Mouse (Mus musculus): ENCODE results near the gene Nme6. TPM values are rescaled to one million over a fixed set of nuclear protein-coding genes. Genes with fewer than 3 reads are reported as not detected.

Nme6 gene
- 10.6 to 15.2 TPM (median 14.1 TPM) in 4 replicates for total RNA-seq (2023; ENCODE audit: inconsistent age)

DNA sequence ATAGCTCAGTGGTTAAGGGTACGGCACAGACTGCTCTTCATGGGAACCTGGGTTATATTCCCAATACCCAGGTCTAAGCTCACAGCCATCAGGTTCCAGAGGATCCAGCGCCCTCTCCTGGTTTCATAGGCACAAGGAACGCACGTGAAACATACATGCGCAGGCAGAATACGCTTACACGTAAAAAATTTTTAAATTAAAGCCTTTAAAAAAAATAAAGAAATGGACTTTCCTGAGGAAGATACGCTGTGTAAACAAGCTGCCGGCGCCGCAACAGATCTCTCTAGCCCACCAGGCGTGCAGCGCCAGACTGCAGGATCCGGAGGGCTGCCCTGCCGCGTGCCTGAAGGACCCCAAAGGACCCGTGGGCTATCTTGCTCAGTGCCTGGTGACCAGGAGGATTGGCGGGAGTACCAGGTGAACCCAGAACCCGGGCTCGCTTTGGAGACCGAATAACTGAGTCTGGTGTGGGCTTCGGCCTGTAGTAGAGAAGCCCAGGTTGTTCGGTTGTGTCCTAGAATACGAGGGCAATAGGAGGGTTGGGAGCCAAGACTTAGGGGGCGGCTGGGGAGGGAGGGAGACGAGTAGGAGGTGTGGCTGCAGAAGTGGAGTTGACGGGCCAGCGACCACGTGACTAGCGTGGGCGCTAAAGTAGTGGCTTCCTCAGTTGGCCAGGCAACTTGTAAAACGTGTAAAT lies at the start of gene Nme6:
Nme6 (plus strand) TSS at position 359 of the 697 bp plus-strand sequence.

DNA sequence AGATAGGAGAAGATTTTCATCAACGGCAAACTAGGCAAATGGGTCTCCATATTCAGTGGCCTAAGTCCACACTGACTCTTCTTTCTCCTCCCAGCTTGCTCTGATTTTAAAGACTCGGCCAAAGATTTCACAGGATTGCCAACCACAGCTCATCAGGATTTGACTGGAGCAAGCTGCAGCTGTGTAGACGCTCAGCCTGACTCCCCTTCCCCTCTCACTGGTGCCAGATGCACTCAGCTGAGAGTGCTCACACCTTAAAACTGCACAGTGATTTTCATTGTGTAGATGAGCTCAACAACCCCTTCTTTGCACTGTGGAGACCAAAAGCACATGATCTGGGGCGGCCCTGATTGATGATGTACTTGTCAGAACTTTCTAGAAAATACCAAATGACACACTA lies 42.0 kb upstream of the Nme6 start, which contains the start of gene Fbxw27:
Fbxw27 (minus strand) TSS at position 101 of the 400 bp plus-strand sequence.

DNA sequence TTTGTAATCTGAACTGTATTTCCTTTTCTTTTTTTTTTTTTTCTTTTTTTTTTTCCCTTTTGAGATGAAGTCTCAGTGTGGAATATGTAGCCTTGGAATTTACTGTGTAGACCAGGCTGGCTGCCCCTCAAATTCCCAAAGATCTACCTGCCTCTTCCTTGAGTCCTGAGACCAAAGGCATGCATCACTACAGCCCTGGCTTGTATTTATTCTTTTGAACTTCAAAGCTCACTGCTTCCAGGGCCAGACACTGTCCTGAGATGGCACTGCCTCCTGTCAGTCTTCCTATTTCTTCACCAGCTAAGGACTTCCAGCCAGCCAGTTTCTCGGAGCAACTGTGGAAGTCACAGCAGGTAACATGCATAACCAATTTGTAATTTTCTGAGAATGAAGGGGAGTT lies 20.6 kb upstream of the Nme6 start, which contains the start of gene Spink8:
Spink8 (plus strand) TSS at position 301 of the 400 bp plus-strand sequence.

DNA sequence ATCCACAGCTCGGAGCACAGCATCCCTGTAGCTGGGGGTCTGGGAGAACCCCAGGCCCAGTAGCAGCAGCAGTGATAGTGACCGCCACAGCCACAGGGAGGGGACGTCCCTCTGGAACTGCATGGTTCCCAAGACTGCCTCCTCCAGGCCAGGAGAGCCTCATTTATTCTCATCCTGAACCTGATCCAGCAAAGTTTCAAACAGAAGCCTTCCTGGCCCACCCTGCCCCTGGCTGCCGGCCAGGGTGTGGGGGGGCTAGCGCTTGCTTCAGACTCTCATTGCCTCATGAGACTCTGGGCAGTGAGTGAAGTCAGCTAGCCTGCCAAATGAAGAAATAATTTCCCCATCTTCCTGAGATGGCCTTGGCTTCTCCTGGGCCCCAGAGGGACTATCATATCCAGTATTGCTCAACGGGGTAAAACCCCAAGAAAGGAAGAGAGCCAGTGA lies 16.8 kb downstream of the Nme6 start, which contains the start of gene Camp:
Camp (minus strand) TSS at position 306 of the 447 bp plus-strand sequence.

DNA sequence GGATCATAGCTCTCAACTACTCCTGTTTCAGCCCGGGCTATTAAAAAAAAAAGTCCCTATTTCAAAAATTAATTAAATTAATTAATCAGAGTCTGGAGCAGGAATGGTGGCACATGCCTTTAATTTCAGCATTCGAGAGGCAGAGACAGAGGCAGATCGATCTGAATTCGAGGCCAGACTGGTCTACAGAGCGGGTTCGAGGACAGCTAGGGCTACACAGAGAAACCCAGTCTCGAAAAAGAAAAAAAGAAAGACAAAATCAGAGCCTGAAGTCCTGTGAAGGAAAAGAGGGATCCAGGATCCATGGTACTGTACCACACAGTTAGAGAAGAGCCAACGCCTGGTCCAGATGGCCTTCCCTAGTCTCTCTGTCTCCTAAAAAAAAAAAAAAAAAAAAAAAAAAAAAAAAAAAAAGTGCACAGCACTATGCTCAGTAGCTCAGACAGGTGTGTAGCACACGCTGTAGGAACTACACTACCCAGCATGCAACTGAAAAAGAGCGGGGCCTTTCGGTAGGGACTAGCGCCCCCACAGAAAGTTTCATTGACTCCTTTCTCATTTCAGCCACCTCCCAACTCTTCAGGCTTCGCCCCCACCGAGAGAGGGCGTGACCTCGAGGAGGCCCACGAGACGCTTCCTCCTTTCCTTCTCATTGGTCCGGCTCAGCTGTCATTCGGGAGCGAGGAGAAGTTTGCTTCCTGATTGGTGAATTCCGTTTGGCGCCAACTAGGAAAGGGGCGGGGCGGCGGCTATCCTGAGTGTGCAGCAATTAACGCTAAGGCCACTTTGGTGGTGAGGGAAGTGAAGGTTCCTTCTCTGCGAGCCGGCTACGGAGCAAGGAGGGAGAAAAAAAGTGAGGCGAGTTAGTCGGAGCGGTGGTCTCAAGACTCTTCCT lies 42.5 kb downstream of the Nme6 start, which contains the start of gene Cdc25a:
Cdc25a (plus strand) TSS at position 783 of the 895 bp plus-strand sequence.

Other genes with a start within 250 kb of the Nme6 start
- not detected in 4 replicates for gene Fbxw24, start 206.7 kb upstream of the Nme6 start, total RNA-seq (2023; ENCODE audit: inconsistent age)
- not detected in 4 replicates for gene Fbxw25, start 168.1 kb upstream of the Nme6 start, total RNA-seq (2023; ENCODE audit: inconsistent age)
- not detected in 4 replicates for gene Fbxw18, start 130.0 kb upstream of the Nme6 start, total RNA-seq (2023; ENCODE audit: inconsistent age)
- not detected in 4 replicates for gene Fbxw26, start 86.7 kb upstream of the Nme6 start, total RNA-seq (2023; ENCODE audit: inconsistent age)
- not detected in 4 replicates for gene Fbxw27, start 42.1 kb upstream of the Nme6 start, total RNA-seq (2023; ENCODE audit: inconsistent age)
- not detected in 4 replicates for gene Spink8, start 20.5 kb upstream of the Nme6 start, total RNA-seq (2023; ENCODE audit: inconsistent age)
- 0.96 to 1.2 TPM (median 0.99 TPM) in 4 replicates for gene Camp, start 16.9 kb downstream of the Nme6 start, total RNA-seq (2023; ENCODE audit: inconsistent age)
- gene Cdc25a, start 42.8 kb downstream of the Nme6 start, total RNA-seq (2023; ENCODE audit: inconsistent age): 9.2 to 11.9 TPM (median 9.8 TPM) in 4 replicates
- gene Map4, start 98.7 kb downstream of the Nme6 start, total RNA-seq (2023; ENCODE audit: inconsistent age): 66.8 to 78.6 TPM (median 74.1 TPM) in 4 replicates